Mouse (Mus musculus) gonadal fat pad, adult 2 months (tissue): ENCODE results near the gene Tmf1. TPM values are rescaled to one million over a fixed set of nuclear protein-coding genes. Genes with fewer than 3 reads are reported as not detected.

ENCODE experiments used
- DNase-seq: peaks from one replicate; pipeline ENCODE4 v3.0.0-alpha.2; 2012; ENCODE audit warnings: low read depth
- polyA plus RNA-seq: library from polyadenylated mRNA; depleted of rRNA; stranded (reverse); fragments of >200 nt; gene quantifications from 2 replicates; pipeline ENCODE4 v1.2.3, GENCODE M21; 2012; rRNA removed

The Tmf1 gene
- polyA plus RNA-seq, 1 experiment = 5.5 TPM

DNA sequence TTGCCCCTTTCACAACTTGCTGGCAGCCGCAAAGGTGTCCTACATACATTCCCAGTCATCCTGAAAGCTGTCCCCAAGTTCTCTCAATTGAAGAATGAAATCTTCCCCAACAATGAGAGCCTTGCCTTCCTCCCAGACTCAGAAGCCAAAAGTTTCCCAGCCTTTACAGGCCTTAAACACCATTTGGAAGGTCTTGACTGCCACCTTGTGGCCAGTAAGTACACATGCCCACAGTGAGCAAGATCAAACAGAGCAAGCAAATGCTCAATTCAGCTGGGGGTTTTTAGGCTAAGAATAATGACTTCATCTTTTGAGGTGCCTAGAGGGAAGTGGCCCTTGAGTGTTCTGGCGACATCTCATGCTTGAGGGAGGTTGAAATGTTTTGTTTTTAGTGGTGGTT is 72.1 kb downstream of the Tmf1 start:
- no peak for DNase-seq

DNA sequence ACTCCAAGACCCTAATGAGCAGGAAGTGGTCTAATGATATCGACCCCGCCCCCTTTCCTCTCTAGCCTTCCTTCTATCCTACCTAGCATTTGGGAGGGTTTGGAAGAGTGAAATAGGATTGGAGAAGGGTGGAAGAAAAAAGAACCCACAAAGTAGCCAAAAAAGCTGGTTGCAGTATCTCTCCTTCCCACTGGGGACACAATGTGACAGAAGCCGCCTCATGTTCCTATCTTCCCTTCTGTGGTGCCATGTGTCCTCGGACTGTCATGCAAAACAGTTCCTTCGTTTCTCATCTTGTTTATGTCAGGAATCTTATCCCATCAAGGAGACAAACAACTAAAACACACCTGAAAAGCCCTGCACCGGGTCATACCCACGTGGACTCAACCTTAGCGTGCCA is 72.8 kb downstream of the Tmf1 start:
- DNase-seq = no peak

DNA sequence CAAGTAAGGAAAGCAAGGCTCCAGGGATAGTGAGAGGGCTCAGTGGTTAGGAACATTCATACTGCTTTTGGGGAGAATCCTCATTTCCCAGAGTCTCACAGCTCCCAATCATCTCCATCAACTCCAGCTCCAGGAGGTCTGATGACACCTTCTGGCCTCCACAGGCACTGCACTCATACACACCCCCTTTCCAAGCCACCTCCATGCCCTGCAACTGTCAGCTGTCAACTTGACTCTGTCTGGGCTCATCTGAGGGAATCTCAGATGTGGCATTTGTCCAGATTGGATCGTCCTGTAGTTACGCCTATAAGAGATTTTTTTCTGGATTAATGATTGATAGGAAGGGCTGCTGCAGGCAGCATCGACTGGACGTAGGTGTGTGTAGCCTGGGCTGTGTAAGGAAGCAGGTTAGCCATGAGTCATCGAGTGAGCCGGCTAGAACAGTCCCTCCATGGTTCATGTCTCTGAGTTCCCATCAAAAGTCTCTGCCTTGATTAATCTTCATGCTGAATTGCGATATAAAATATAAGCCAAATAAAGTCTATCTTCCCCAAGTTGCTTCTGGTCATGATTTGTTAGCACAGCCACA is 74.6 kb downstream of the Tmf1 start:
- DNase-seq = no peak

Other genes starting within 250 kb of the Tmf1 start
- gene Fam19a4, start 118.7 kb downstream of the Tmf1 start, polyA plus RNA-seq = not detected in 2 replicates
- gene Eogt, start 29.9 kb downstream of the Tmf1 start, polyA plus RNA-seq = 13.7 and 14.9 TPM in 2 replicates
- gene Uba3, start 26.5 kb upstream of the Tmf1 start, polyA plus RNA-seq = 16.3 and 21.2 TPM in 2 replicates
- gene Arl6ip5, start 31.6 kb upstream of the Tmf1 start, polyA plus RNA-seq = 68.5 and 79.7 TPM in 2 replicates
- 0.06 and 0.11 TPM in 2 replicates for gene Lmod3, start 73.6 kb upstream of the Tmf1 start, polyA plus RNA-seq